ENCODE assay signal across 19 mouse cellular contexts in the genomic region with DNA sequence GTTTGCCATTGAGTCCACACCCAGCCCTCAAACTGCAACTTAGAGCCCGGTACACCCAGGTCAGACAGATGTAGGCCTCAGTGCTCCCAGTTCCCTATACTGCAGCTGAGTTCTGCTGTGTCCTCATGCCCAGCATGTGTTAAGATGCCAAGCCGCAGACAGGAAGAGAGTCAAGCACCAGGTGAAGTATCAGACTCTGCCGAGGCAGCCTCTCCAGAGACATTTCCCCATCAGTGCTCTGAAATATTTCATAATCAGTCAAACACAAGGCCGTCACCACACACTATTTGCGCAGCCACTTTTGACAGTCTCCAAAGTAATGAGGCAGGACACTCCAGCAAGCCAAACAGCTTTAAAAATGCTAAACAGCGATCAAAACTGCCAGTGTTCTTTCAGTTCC. TPM values are rescaled to one million over a fixed set of nuclear protein-coding genes. Genes with fewer than 3 reads are reported as not detected.
DNase-seq lines count a peak whose midpoint lies in the region; ATAC-seq and TF ChIP-seq lines count a peak whose summit lies in the region.
"Had no signal": no experiment of that assay in that cellular context is flagged by ENCODE, and none has a peak within 500 bp of the region (broad histone marks: within the 10 kb centered on the region; RNA-seq: fewer than 3 reads in every experiment).

No protein-coding gene starts in this region.

- H3K79me2 ChIP-seq in heart, adult 2 months (replicated peaks; ENCODE audit: control insufficient read depth, insufficient read depth, low read length) = no peaks in the 10 kb centered on the region

- no peak for TF ChIP-seq EP300 in heart, adult 2 months (IDR thresholded peaks at IDR 0.05; ENCODE audit: insufficient read depth, low read depth, low read length)

- intact Hi-C loops in heart, adult 2 months (cut with DNase I) = no loop called here

- peak overlapping the region; percentile 21; the same call in 1 of the 2 replicates for H3K27ac ChIP-seq in bone marrow, adult 2 months (ENCODE audit: control insufficient read depth, insufficient read depth, low read depth, low read length, poor library complexity)
- no peak overlapping the region for H3K27ac ChIP-seq in heart, adult 2 months
- H3K27ac ChIP-seq: embryonic facial prominence, embryonic 15.5 days; forebrain, embryonic 15.5 days; hindbrain, embryonic 10.5 days; hindbrain, embryonic 15.5 days had no signal

- peaks cover 3% of the 10 kb centered on the region; the same call in 1 of the 2 replicates for H3K36me3 ChIP-seq in heart, adult 2 months (ENCODE audit: control insufficient read depth, insufficient read depth, low read length)

- no peak for TF ChIP-seq CTCF in bone marrow, adult 2 months (IDR thresholded peaks at IDR 0.05; ENCODE audit: control insufficient read depth, insufficient read depth, low read length)
- TF ChIP-seq CTCF in heart, adult 2 months (IDR thresholded peaks at IDR 0.05) = no peak

- H3K27me3 ChIP-seq in heart, adult 2 months (ENCODE audit: control insufficient read depth, insufficient read depth, low read length) = no peaks in the 10 kb centered on the region
- H3K27me3 ChIP-seq: embryonic facial prominence, embryonic 15.5 days; forebrain, embryonic 15.5 days; heart, embryonic 12.5 days; hindbrain, embryonic 15.5 days had no signal

- no peak for TF ChIP-seq POLR2A in bone marrow, adult 2 months (IDR thresholded peaks at IDR 0.05; ENCODE audit: borderline replicate concordance, control insufficient read depth, low read depth, low read length)
- TF ChIP-seq POLR2A in heart, adult 2 months (IDR thresholded peaks at IDR 0.05; ENCODE audit: insufficient read depth, low read depth, low read length) = no peak

- peak; percentile 48 for DNase-seq in lung, postnatal 10 days
- DNase-seq in lung, postnatal 4 days = peak; percentile 45 to 81
- no peak for DNase-seq in T-cell, adult 2 months (ENCODE audit: low spot score)
- no peak for DNase-seq in heart, adult 2 months
- DNase-seq in kidney, postnatal 25 days = no peak
- DNase-seq: adrenal gland, postnatal 10 days; cerebellum, adult 2 months; cerebellum, postnatal 10 days; embryo, embryonic 11 days had no signal

- H3K4me3 ChIP-seq in bone marrow, adult 2 months (replicated peaks; ENCODE audit: control insufficient read depth, low read depth, low read length) = no peak overlapping the region
- H3K4me3 ChIP-seq in heart, adult 2 months = no peak overlapping the region
- H3K4me3 ChIP-seq: embryonic facial prominence, embryonic 15.5 days; forebrain, embryonic 15.5 days; heart, embryonic 12.5 days; hindbrain, embryonic 10.5 days; hindbrain, embryonic 15.5 days had no signal

- ATAC-seq in granulocyte monocyte progenitor cell, adult 5-6 weeks (replicated peaks; ENCODE audit: poor library complexity, severe bottlenecking) = peak; percentile 68
- ATAC-seq in cerebellum, adult (ENCODE audit: insufficient number of reproducible peaks, low FRiP score, low TSS enrichment) = no peak
- ATAC-seq: forebrain, embryonic 15.5 days had no signal

- H3K9ac ChIP-seq in heart, adult 2 months (ENCODE audit: low read depth, low read length) = no peak overlapping the region
- H3K9ac ChIP-seq: embryonic facial prominence, embryonic 15.5 days; forebrain, embryonic 15.5 days; heart, embryonic 12.5 days; hindbrain, embryonic 15.5 days had no signal

- no peaks in the 10 kb centered on the region; the same call in 1 of the 2 replicates for H3K4me1 ChIP-seq in bone marrow, adult 2 months (ENCODE audit: control insufficient read depth, insufficient read depth, low read length)
- peaks cover 5% of the 10 kb centered on the region for H3K4me1 ChIP-seq in heart, adult 2 months (ENCODE audit: control insufficient read depth, insufficient read depth, low read length)
- H3K4me1 ChIP-seq: embryonic facial prominence, embryonic 15.5 days; forebrain, embryonic 15.5 days; hindbrain, embryonic 10.5 days; hindbrain, embryonic 15.5 days had no signal

- WGBS in bone marrow, adult 2 months = 55% methylated on average over 6 of the region's 6 CpGs
- 93% methylated on average over 6 of the region's 6 CpGs for WGBS in heart, adult 2 months

RNA-seq across cellular contexts. Expression of gene Szt2, which starts 10.7 kb away (rescaled TPM):
- polyA plus RNA-seq in bone marrow, adult 2 months (2011; ENCODE audit: insufficient read depth, insufficient read length, low replicate concordance, missing spikeins) = 17.0 and 34.6 TPM in 2 replicates
- total RNA-seq in granulocyte monocyte progenitor cell, adult 5-6 weeks (2014; fragmentation: Nextera tagmentation) = 20.6 and 25.0 TPM in 2 replicates
- 3.7 and 4.0 TPM in 2 replicates for total RNA-seq in granulocyte monocyte progenitor cell, adult 5-6 weeks (2017)
- 10 to 100 TPM; 10.1 to 11.1 TPM for total RNA-seq in heart, adult 2 months (2021)
- 15.3 and 15.5 TPM in 2 replicates for polyA plus RNA-seq in heart, adult 2 months (2012; rRNA removed)

RNA-seq across cellular contexts. Expression of gene Med8, which starts 10.7 kb away (rescaled TPM):
- polyA plus RNA-seq in bone marrow, adult 2 months (2011; ENCODE audit: insufficient read depth, insufficient read length, low replicate concordance, missing spikeins) = 45.2 and 67.4 TPM in 2 replicates
- total RNA-seq in granulocyte monocyte progenitor cell, adult 5-6 weeks (2014; fragmentation: Nextera tagmentation) = 75.7 and 79.4 TPM in 2 replicates
- total RNA-seq in granulocyte monocyte progenitor cell, adult 5-6 weeks (2017) = 94.8 and 103 TPM in 2 replicates
- 10 to 100 TPM; 41.0 to 42.5 TPM for total RNA-seq in heart, adult 2 months (2021)
- 19.0 and 20.8 TPM in 2 replicates for polyA plus RNA-seq in heart, adult 2 months (2012; rRNA removed)

RNA-seq across cellular contexts. Expression of gene Elovl1, which starts 29.5 kb away (rescaled TPM):
- polyA plus RNA-seq in bone marrow, adult 2 months (2011; ENCODE audit: insufficient read depth, insufficient read length, low replicate concordance, missing spikeins) = 36.1 and 99.5 TPM in 2 replicates
- total RNA-seq in granulocyte monocyte progenitor cell, adult 5-6 weeks (2014; fragmentation: Nextera tagmentation) = 116 and 119 TPM in 2 replicates
- 53.6 and 63.3 TPM in 2 replicates for total RNA-seq in granulocyte monocyte progenitor cell, adult 5-6 weeks (2017)
- 10 to 100 TPM; 16.4 to 17.5 TPM for total RNA-seq in heart, adult 2 months (2021)
- polyA plus RNA-seq in heart, adult 2 months (2012; rRNA removed) = 66.4 and 74.4 TPM in 2 replicates

RNA-seq across cellular contexts. Expression of gene Cdc20, which starts 38.8 kb away (rescaled TPM):
- polyA plus RNA-seq in bone marrow, adult 2 months (2011; ENCODE audit: insufficient read depth, insufficient read length, low replicate concordance, missing spikeins) = 58.8 and 92.1 TPM in 2 replicates
- total RNA-seq in granulocyte monocyte progenitor cell, adult 5-6 weeks (2014; fragmentation: Nextera tagmentation) = 26.7 and 35.6 TPM in 2 replicates
- total RNA-seq in granulocyte monocyte progenitor cell, adult 5-6 weeks (2017) = 77.2 and 88.2 TPM in 2 replicates
- under 1 TPM; 0.76 to 0.96 TPM for total RNA-seq in heart, adult 2 months (2021)
- polyA plus RNA-seq in heart, adult 2 months (2012; rRNA removed) = 1.6 and 2.3 TPM in 2 replicates

RNA-seq across cellular contexts. Expression of gene Mpl, which starts 58.9 kb away (rescaled TPM):
- polyA plus RNA-seq in bone marrow, adult 2 months (2011; ENCODE audit: insufficient read depth, insufficient read length, low replicate concordance, missing spikeins) = 10.3 and 13.1 TPM in 2 replicates
- total RNA-seq in granulocyte monocyte progenitor cell, adult 5-6 weeks (2014; fragmentation: Nextera tagmentation) = 0.11 and 0.49 TPM in 2 replicates
- not detected in 2 replicates for total RNA-seq in granulocyte monocyte progenitor cell, adult 5-6 weeks (2017)
- 1 to 10 TPM in 1 of 2 experiments, under 1 TPM in 1; 0.31 to 1.5 TPM for total RNA-seq in heart, adult 2 months (2021)
- 0.67 and 1.3 TPM in 2 replicates for polyA plus RNA-seq in heart, adult 2 months (2012; rRNA removed)
- total RNA-seq: ES-E14; gastrocnemius, adult 8-10 months had no signal

Comparison
In these comparisons a context has a peak if more than half of its experiments do, and no peak if none do; other contexts are left out.
1. DNase-seq: peak in lung, postnatal 10 days (single experiment) and lung, postnatal 4 days (2 of 2); none in T-cell, adult 2 months (single experiment), heart, adult 2 months (0 of 2) and kidney, postnatal 25 days (0 of 2).